Mouse (Mus musculus) bone marrow, adult 2 months (tissue): Measurements from ENCODE around the gene Dhx35.

Experiments
- CTCF ChIP-seq: fragments of 200-500 bp; IDR thresholded peaks from 2 replicates; pipeline ENCODE4 v1.5.1; 2011; ENCODE audit warnings: low read length, control low read depth; ENCODE audit not compliant: control insufficient read depth, insufficient read depth
- POLR2A ChIP-seq: fragments of 200-500 bp; IDR thresholded peaks from 2 replicates; pipeline ENCODE4 v1.6.1; 2011; ENCODE audit warnings: low read depth, mild to moderate bottlenecking, control low read depth, low read length, borderline replicate concordance; ENCODE audit not compliant: control insufficient read depth

DNA sequence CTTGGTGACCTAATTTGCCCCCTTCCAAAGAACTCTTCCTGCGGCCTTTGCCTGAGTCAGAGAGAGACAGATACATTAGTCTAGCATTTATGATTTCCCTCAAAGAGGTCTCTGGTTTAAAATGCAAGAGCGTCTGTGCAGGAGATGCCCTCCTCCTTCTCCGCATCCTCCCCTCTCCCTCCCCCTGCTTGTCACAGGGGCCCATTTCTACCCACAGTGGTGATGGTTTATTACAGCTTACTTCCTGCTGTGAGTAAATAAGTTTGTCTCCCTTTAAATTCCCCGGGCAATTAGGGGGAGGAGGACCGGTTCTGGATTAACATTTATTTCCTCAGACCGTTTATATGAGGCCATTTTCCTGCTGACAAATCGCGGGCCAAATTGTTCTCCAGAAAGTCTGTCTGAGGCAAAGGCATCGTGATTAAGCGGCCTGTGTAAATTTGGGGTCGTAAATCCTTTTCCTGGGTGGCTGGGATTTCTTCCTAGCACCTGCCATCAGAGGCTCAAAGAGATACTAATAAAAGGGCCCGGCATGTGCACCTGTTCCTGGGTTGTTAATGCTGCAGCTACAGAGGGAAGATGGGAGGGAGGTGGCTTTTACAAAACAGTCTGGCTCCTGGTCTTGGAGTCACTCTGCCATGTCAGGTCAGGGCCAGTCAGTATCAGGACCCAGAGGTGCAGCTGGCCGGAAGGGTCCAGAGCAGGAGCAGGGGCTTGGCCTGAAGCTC, 104.0 kb downstream of the Dhx35 start:
- TF ChIP-seq CTCF (no peak), POLR2A (no peak)
